Mouse (Mus musculus) MEL (cell line): Measurements from ENCODE around the gene Uggt1. TPM values are rescaled to one million over a fixed set of nuclear protein-coding genes. Genes with fewer than 3 reads are reported as not detected.

ENCODE experiments used
- DNase-seq: peaks from one replicate; pipeline ENCODE4 v3.0.0; 2011; ENCODE audit warnings: low read depth, low spot score
- H3K27ac ChIP-seq: 2 replicates; pipeline ENCODE4 v1.5.1; 2012; ENCODE audit warnings: low read depth, mild to moderate bottlenecking, control low read depth, low read length, moderate library complexity; ENCODE audit not compliant: control insufficient read depth
- H3K27me3 ChIP-seq, 2 experiments: fragments of 150-350 bp in 1 of 2; sonication (generic) in 1 of 2; 2 replicates each; pipeline ENCODE4 v1.6.1; 2012; ENCODE audit warnings: low read length in 2 of 2, mild to moderate bottlenecking in 2 of 2, improper control_type of control experiment in 1 of 2, moderate library complexity in 1 of 2; ENCODE audit not compliant: insufficient read depth in 2 of 2, control insufficient read depth in 1 of 2
- H3K36me3 ChIP-seq, 2 experiments: 2 replicates each; pipeline ENCODE4 v1.6.1; 2012 to 2014; ENCODE audit warnings: low read length in 2 of 2, improper control_type of control experiment in 1 of 2, inconsistent platforms in 1 of 2, mild to moderate bottlenecking in 1 of 2; ENCODE audit not compliant: insufficient read depth in 2 of 2, control insufficient read depth in 1 of 2
- H3K4me1 ChIP-seq, 2 experiments: fragments of 150-350 bp in 1 of 2; sonication (generic) in 1 of 2; 2 replicates each; pipeline ENCODE4 v1.6.1; 2012; ENCODE audit warnings: low read length in 2 of 2, improper control_type of control experiment in 1 of 2, mild to moderate bottlenecking in 1 of 2; ENCODE audit not compliant: insufficient read depth in 2 of 2, control insufficient read depth in 1 of 2
- H3K4me3 ChIP-seq, 2 experiments: fragments of 150-350 bp in 1 of 2; sonication (generic) in 1 of 2; 2 replicates each; pipeline ENCODE4 v1.5.1; 2012; ENCODE audit warnings: low read depth in 2 of 2, low read length in 2 of 2, mild to moderate bottlenecking in 2 of 2, moderate library complexity in 2 of 2, control low read depth in 1 of 2, improper control_type of control experiment in 1 of 2; ENCODE audit not compliant: control insufficient read depth in 1 of 2, insufficient read depth in 1 of 2
- H3K79me2 ChIP-seq: 2 replicates; pipeline ENCODE4 v1.6.1; 2012; ENCODE audit warnings: mild to moderate bottlenecking, low read length, moderate library complexity; ENCODE audit not compliant: control insufficient read depth, poor library complexity, insufficient read depth
- H3K9ac ChIP-seq: 2 replicates; pipeline ENCODE4 v1.6.1; 2012; ENCODE audit warnings: low read depth, mild to moderate bottlenecking, control low read depth, low read length, moderate library complexity; ENCODE audit not compliant: control insufficient read depth, poor library complexity, severe bottlenecking
- H3K9me3 ChIP-seq: fragments of 150-350 bp; sonication (generic); replicated peaks from 2 replicates; pipeline ENCODE4 v1.6.1; 2012; ENCODE audit warnings: mild to moderate bottlenecking, low read length, improper control_type of control experiment, moderate library complexity; ENCODE audit not compliant: insufficient read depth
- CHD1 ChIP-seq: IDR thresholded peaks from 2 replicates; pipeline ENCODE4 v1.6.1; 2012; ENCODE audit warnings: low read depth, mild to moderate bottlenecking, inconsistent platforms, low read length, improper control_type of control experiment
- CHD2 ChIP-seq: IDR thresholded peaks from 2 replicates; pipeline ENCODE4 v1.6.1; 2011; ENCODE audit warnings: low read length, improper control_type of control experiment
- CTCF ChIP-seq, 3 experiments: IDR thresholded peaks in 2 of 3; conservative IDR thresholded peaks in 1 of 3; 2 replicates each; pipeline ENCODE4 v1.5.1; 2011 to 2012; ENCODE audit warnings: low read length in 3 of 3, low read depth in 2 of 3, mild to moderate bottlenecking in 2 of 3, improper control_type of control experiment in 1 of 3, inconsistent platforms in 1 of 3, mixed read lengths in 1 of 3, moderate library complexity in 1 of 3; ENCODE audit not compliant: control insufficient read depth in 1 of 3, insufficient read depth in 1 of 3, poor library complexity in 1 of 3, severe bottlenecking in 1 of 3
- ELF1 ChIP-seq: IDR thresholded peaks from 2 replicates; pipeline ENCODE4 v1.6.1; 2014; ENCODE audit warnings: low read depth, mild to moderate bottlenecking, inconsistent platforms, low read length, improper control_type of control experiment, moderate library complexity
- EP300 ChIP-seq, 2 experiments: IDR thresholded peaks; 2 replicates each; pipeline ENCODE4 v1.6.1; 2011; ENCODE audit warnings: improper control_type of control experiment in 2 of 2, low read length in 2 of 2, low read depth in 1 of 2, mild to moderate bottlenecking in 1 of 2
- HCFC1 ChIP-seq: IDR thresholded peaks from 2 replicates; pipeline ENCODE4 v1.6.1; 2012; ENCODE audit warnings: low read depth, mild to moderate bottlenecking, inconsistent platforms, low read length, improper control_type of control experiment, moderate library complexity
- JUND ChIP-seq: IDR thresholded peaks from 2 replicates; pipeline ENCODE4 v1.6.1; 2011; ENCODE audit warnings: low read depth, mild to moderate bottlenecking, improper control_type of control experiment, low read length
- KAT2A ChIP-seq: conservative IDR thresholded peaks from 2 replicates; pipeline ENCODE4 v1.6.1; 2012; ENCODE audit warnings: low read depth, low read length, improper control_type of control experiment, inconsistent platforms
- MXI1 ChIP-seq: IDR thresholded peaks from 2 replicates; pipeline ENCODE4 v1.6.1; 2011; ENCODE audit warnings: mild to moderate bottlenecking, low read depth, low read length, improper control_type of control experiment
- MYB ChIP-seq: IDR thresholded peaks from 2 replicates; pipeline ENCODE4 v1.6.1; 2011; ENCODE audit warnings: mild to moderate bottlenecking, low read depth, low read length, improper control_type of control experiment
- POLR2A ChIP-seq, 2 experiments: IDR thresholded peaks; 2 replicates each; pipeline ENCODE4 v1.6.1; 2011 to 2012; ENCODE audit warnings: low read length in 2 of 2, mild to moderate bottlenecking in 2 of 2, control low read depth in 1 of 2, improper control_type of control experiment in 1 of 2, low read depth in 1 of 2, moderate library complexity in 1 of 2; ENCODE audit not compliant: control insufficient read depth in 1 of 2, insufficient read depth in 1 of 2, poor library complexity in 1 of 2
- POLR2AphosphoS2 ChIP-seq: IDR thresholded peaks from 2 replicates; pipeline ENCODE4 v1.6.1; 2011; ENCODE audit warnings: low read length, improper control_type of control experiment
- POLR2AphosphoS5 ChIP-seq: IDR thresholded peaks from 2 replicates; pipeline ENCODE4 v1.6.1; 2012; ENCODE audit warnings: low read depth, borderline replicate concordance, mild to moderate bottlenecking, inconsistent platforms, low read length, moderate library complexity, mixed read lengths
- RAD21 ChIP-seq: IDR thresholded peaks from 2 replicates; pipeline ENCODE4 v1.6.1; 2011; ENCODE audit warnings: mild to moderate bottlenecking, low read depth, low read length, improper control_type of control experiment
- SIN3A ChIP-seq: IDR thresholded peaks from 2 replicates; pipeline ENCODE4 v1.6.1; 2012; ENCODE audit warnings: low read length, improper control_type of control experiment, inconsistent platforms
- SMC3 ChIP-seq: IDR thresholded peaks from 2 replicates; pipeline ENCODE4 v1.6.1; 2011; ENCODE audit warnings: low read depth, low read length, improper control_type of control experiment
- TAL1 ChIP-seq: IDR thresholded peaks from 2 replicates; pipeline ENCODE4 v1.6.1; 2012; ENCODE audit warnings: mild to moderate bottlenecking, inconsistent platforms, low read length, moderate library complexity, mixed read lengths
- TBP ChIP-seq: IDR thresholded peaks from 2 replicates; pipeline ENCODE4 v1.8.0; 2011; ENCODE audit warnings: low read depth, low read length, improper control_type of control experiment
- UBTF ChIP-seq: IDR thresholded peaks from 2 replicates; pipeline ENCODE4 v1.6.1; 2012; ENCODE audit warnings: low read depth, mild to moderate bottlenecking, inconsistent platforms, low read length, improper control_type of control experiment, moderate library complexity, borderline replicate concordance; ENCODE audit not compliant: insufficient read depth
- ZC3H11A ChIP-seq: IDR thresholded peaks from 2 replicates; pipeline ENCODE4 v1.6.1; 2012; ENCODE audit warnings: low read depth, mild to moderate bottlenecking, inconsistent platforms, low read length, improper control_type of control experiment
- ZKSCAN1 ChIP-seq: IDR thresholded peaks from 2 replicates; pipeline ENCODE4 v1.6.1; 2012; ENCODE audit warnings: low read depth, mild to moderate bottlenecking, inconsistent platforms, low read length, improper control_type of control experiment, moderate library complexity
- ZMIZ1 ChIP-seq: IDR thresholded peaks from 2 replicates; pipeline ENCODE4 v1.6.1; 2012; ENCODE audit warnings: low read depth, mild to moderate bottlenecking, inconsistent platforms, low read length, improper control_type of control experiment, moderate library complexity
- ZNF384 ChIP-seq: IDR thresholded peaks from 2 replicates; pipeline ENCODE4 v1.6.1; 2012; ENCODE audit warnings: low read depth, mild to moderate bottlenecking, inconsistent platforms, low read length, improper control_type of control experiment
- polyA plus RNA-seq, 2 experiments: library from polyadenylated mRNA; stranded (reverse) in 1 of 2; unstranded in 1 of 2; fragments of >175 nt in 1 of 2; fragments of >200 nt in 1 of 2; gene quantifications; 2 replicates each; pipeline versions ENCODE4 v1.2.1 to v1.2.4; 2012; ENCODE audit warnings: low replicate concordance in 2 of 2, low read depth in 1 of 2; ENCODE audit not compliant: insufficient read length in 2 of 2, insufficient read depth in 1 of 2, missing spikeins in 1 of 2
- total RNA-seq: library from RNA; depleted of rRNA; stranded (reverse); fragments of 300-350 nt; gene quantifications from 2 replicates; pipeline ENCODE4 v1.2.3, GENCODE M21; 2012

The Uggt1 gene
- total and polyA plus RNA-seq, 3 experiments: 33.8 to 98.3 (median 47.9) TPM

DNA sequence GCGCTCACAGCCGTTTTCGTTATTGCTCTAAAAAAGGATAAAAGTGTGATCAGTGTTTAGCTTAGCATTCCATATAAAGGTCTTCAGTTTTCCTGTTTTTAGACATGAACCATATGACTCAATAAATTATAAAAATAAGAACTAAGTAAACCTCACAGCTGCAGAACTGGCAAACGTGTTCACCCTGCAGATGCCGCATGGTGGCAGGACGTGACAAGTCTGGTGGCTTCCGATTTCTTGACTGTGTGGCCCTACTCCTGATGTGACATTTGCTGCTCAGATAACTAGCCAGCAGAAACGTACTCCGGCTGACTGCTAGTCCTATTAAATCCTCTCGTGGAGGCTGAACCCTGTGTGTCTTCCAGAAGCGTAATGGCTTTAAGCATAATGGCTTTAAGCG, 42.8 kb downstream of the Uggt1 start:
- Histone ChIP-seq H3K9ac (no peak overlapping the region), H3K79me2 (no peaks in the 10 kb centered on the region), H3K4me3 (no peak overlapping the region), H3K27ac (no peak overlapping the region), H3K9me3 (no peaks in the 10 kb centered on the region), H3K27me3 (no peaks in the 10 kb centered on the region), H3K36me3 (peaks cover 0 to 28% of the 10 kb centered on the region in 2 experiments; a peak in 2 of 4 replicates), H3K4me1 (no peaks in the 10 kb centered on the region)
- DNase-seq: no peak
- TF ChIP-seq MXI1: no peak
- TF ChIP-seq POLR2AphosphoS2: no peak
- no peak for TF ChIP-seq SIN3A
- TF ChIP-seq HCFC1: no peak
- no peak for TF ChIP-seq POLR2AphosphoS5
- TF ChIP-seq TBP: no peak
- no peak for TF ChIP-seq TAL1

DNA sequence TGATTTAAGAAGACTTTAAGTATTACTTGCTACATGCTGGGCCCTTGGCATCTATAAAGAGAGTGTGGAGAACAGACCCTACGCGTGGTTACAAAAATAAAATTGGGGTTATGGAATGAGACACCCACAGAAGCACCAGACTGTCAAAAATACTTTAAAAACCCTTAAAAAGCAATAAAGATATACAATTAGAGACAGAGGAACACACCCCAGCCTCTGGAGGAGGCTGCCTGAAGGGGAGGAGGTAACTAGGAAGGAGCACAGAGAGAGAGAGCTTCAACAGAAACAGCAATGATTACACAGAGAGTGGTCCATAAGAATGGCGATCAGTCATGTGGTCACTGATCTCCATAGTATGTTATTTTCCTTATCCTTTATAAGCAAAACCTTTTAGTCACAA, 50.0 kb downstream of the Uggt1 start:
- Histone ChIP-seq H3K27me3 (no peaks in the 10 kb centered on the region), H3K36me3 (peaks cover 0 to 17% of the 10 kb centered on the region in 2 experiments; a peak in 2 of 4 replicates)
- no peak for DNase-seq

DNA sequence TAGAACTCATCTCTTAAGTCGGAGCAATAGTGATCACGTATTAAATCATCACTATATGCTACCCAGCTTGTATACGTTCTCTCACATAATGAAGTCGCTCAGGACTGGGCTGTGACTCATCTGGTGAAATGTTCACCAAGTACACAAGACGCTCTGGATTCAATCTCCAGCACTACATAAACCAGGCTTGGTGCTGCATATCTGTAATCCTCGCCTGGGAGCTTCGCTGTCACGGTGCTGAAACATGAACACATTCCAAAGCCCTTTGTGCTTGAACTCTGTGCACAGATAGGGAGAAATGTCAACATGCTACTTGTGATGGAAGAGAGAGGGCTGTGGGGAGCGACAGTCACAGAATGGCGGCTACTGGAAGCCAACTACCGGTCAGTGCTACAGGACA, 52.6 kb downstream of the Uggt1 start:
- H3K4me3 ChIP-seq: no peak overlapping the region
- no peaks in the 10 kb centered on the region for H3K79me2 ChIP-seq
- no peaks in the 10 kb centered on the region for H3K4me1 ChIP-seq
- H3K9me3 ChIP-seq: no peaks in the 10 kb centered on the region
- H3K27me3 ChIP-seq: no peaks in the 10 kb centered on the region
- TF ChIP-seq EP300 (IDR thresholded peaks at IDR 0.05; ENCODE audit: low read depth in 1 of 2, low read length in 2 of 2): no peak
- TF ChIP-seq CHD2: no peak
- TF ChIP-seq POLR2A (IDR thresholded peaks at IDR 0.05; ENCODE audit: control insufficient read depth in 1 of 2, insufficient read depth in 1 of 2, low read depth in 1 of 2, low read length in 2 of 2, poor library complexity in 1 of 2): no peak
- no peak for TF ChIP-seq CHD1
- no peak for TF ChIP-seq UBTF
- no peak for TF ChIP-seq RAD21
- TF ChIP-seq TBP: no peak
- TF ChIP-seq KAT2A: no peak
- no peak for TF ChIP-seq CTCF (IDR thresholded peaks at IDR 0.05 in 2 of 3, conservative IDR thresholded peaks at IDR 0.05 in 1 of 3; ENCODE audit: control insufficient read depth in 1 of 3, insufficient read depth in 1 of 3, low read depth in 2 of 3, low read length in 3 of 3, poor library complexity in 1 of 3, severe bottlenecking in 1 of 3)
- TF ChIP-seq, all 39 proteins: peak for 0
- no peak for DNase-seq
- Histone ChIP-seq H3K9ac (no peak overlapping the region), H3K36me3 (peaks cover 0 to 21% of the 10 kb centered on the region in 2 experiments; a peak in 2 of 4 replicates), H3K27ac (no peak overlapping the region)

More for the DNA sequence above, 50.0 kb downstream of the Uggt1 start:
- no peak overlapping the region for H3K27ac ChIP-seq
- H3K4me3 ChIP-seq: no peak overlapping the region
- no peaks in the 10 kb centered on the region for H3K9me3 ChIP-seq
- no peak overlapping the region for H3K9ac ChIP-seq
- no peaks in the 10 kb centered on the region for H3K79me2 ChIP-seq
- no peaks in the 10 kb centered on the region for H3K4me1 ChIP-seq
- TF ChIP-seq CHD1: no peak
- TF ChIP-seq POLR2A (IDR thresholded peaks at IDR 0.05; ENCODE audit: control insufficient read depth in 1 of 2, insufficient read depth in 1 of 2, low read depth in 1 of 2, low read length in 2 of 2, poor library complexity in 1 of 2): no peak
- TF ChIP-seq ELF1: no peak
- TF ChIP-seq ZC3H11A: no peak
- no peak for TF ChIP-seq JUND
- TF ChIP-seq EP300 (IDR thresholded peaks at IDR 0.05; ENCODE audit: low read depth in 1 of 2, low read length in 2 of 2): no peak
- no peak for TF ChIP-seq ZNF384
- no peak for TF ChIP-seq ZMIZ1
- no peak for TF ChIP-seq ZKSCAN1
- TF ChIP-seq POLR2AphosphoS5: no peak
- no peak for TF ChIP-seq MYB
- TF ChIP-seq SMC3: no peak
- no peak for TF ChIP-seq SIN3A
